Mouse (Mus musculus): ENCODE measurements at regions not wholly inside any gene's neighbourhood (a gene's known extent, or its start where the extent isn't known, plus 50 kb on each side); places are given as distances from the start of the nearest gene placed in this dataset.

DNA sequence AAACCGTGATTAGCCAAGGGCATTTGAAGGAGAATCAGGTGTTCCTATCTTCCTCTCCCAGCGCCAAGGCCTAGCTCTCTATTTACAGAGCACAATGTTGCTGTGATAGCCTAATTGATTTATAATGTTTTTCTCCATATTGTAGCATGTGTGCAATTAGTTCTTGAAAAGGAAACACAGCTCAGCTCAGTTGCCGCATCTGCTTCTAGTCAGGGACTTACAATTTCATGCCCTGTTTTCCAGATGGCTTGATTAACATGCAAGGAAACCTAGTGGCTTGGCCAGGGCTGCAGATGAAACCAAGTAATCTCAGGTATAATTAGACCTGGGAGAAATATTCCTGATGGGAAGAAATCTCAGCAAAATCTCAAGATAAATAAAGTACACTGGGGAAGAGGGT is 434.1 kb downstream of the Ets1 start:
- H3K36me3 ChIP-seq (ENCODE audit: control insufficient read depth, insufficient read depth, low read length) = no peaks in the 10 kb centered on the region
- no peak overlapping the region for H3K27ac ChIP-seq (ENCODE audit: insufficient read depth, low read depth, low read length)
- H3K4me1 ChIP-seq (ENCODE audit: control insufficient read depth, insufficient read depth, insufficient read length, low read length) = no peaks in the 10 kb centered on the region
- no peak overlapping the region for H3K4me3 ChIP-seq (ENCODE audit: low read depth, low read length)
- TF ChIP-seq POLR2A (IDR thresholded peaks at IDR 0.05; ENCODE audit: low read depth, low read length) (no peak), CTCF (IDR thresholded peaks at IDR 0.05; ENCODE audit: extremely low read depth, insufficient read length, insufficient replicate concordance, low read depth, low read length) (no peak)
- no peaks in the 10 kb centered on the region for H3K27me3 ChIP-seq (ENCODE audit: control insufficient read depth, insufficient read depth, low read length)
- WGBS = 46% methylated on average over 3 of the region's 3 CpGs

DNA sequence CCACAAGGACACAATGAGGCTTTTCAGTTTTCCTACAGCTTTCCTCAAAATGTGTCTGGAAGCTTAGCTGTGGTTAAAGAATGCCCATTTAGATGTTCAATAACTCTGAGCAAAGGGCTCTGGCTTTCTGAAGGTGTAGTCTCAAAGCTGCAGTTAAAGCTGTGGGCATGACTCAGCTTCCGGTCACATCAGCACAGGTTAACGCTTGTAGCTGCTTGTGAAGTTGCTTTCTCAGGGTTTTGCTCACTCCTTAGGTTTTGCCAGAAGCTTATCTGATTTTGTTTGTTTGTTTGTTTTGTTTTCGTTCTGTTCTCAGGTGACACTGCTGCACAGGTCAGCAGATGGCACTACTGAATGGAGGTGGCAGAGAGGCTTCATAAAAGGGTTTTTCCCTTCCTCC is 444.2 kb downstream of the Ets1 start:
- H3K36me3 ChIP-seq (ENCODE audit: control insufficient read depth, insufficient read depth, low read length) = no peaks in the 10 kb centered on the region
- H3K27ac ChIP-seq (ENCODE audit: insufficient read depth, low read depth, low read length) = no peak overlapping the region
- no peak overlapping the region for H3K4me3 ChIP-seq (ENCODE audit: low read depth, low read length)
- 49% methylated on average over 3 of the region's 3 CpGs for WGBS
- no peaks in the 10 kb centered on the region; the same call in 1 of the 2 replicates for H3K27me3 ChIP-seq (ENCODE audit: control insufficient read depth, insufficient read depth, low read length)
- no peak for TF ChIP-seq POLR2A (IDR thresholded peaks at IDR 0.05; ENCODE audit: low read depth, low read length)
- TF ChIP-seq CTCF (IDR thresholded peaks at IDR 0.05; ENCODE audit: extremely low read depth, insufficient read length, insufficient replicate concordance, low read depth, low read length) = no peak
- no peaks in the 10 kb centered on the region for H3K4me1 ChIP-seq (ENCODE audit: control insufficient read depth, insufficient read depth, insufficient read length, low read length)

DNA sequence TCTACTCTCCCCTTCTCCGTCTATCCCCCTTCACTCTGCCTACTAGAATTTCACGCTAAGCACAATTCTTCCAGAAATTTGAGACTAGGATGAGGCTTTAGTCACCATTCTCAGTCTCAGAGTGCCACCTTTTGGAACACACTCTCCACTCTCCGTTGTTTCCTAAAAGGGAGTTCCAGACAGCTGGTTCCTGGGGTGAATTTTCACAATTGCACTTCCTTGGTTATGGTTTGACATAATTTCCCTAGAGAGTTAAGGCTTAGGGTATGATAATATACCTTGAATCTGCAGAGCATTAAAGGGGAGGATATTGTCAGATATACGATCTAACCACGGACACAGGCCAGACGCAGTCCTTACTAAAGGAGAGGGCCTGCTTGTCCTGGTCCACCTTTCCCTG is 444.8 kb downstream of the Ets1 start:
- Histone ChIP-seq H3K36me3 (ENCODE audit: control insufficient read depth, insufficient read depth, low read length) (no peaks in the 10 kb centered on the region), H3K27me3 (ENCODE audit: control insufficient read depth, insufficient read depth, low read length) (no peaks in the 10 kb centered on the region; the same call in 1 of the 2 replicates), H3K4me1 (ENCODE audit: control insufficient read depth, insufficient read depth, insufficient read length, low read length) (no peaks in the 10 kb centered on the region), H3K4me3 (ENCODE audit: low read depth, low read length) (no peak overlapping the region), H3K27ac (ENCODE audit: insufficient read depth, low read depth, low read length) (no peak overlapping the region)
- 62% methylated on average over 6 of the region's 6 CpGs for WGBS
- TF ChIP-seq POLR2A (IDR thresholded peaks at IDR 0.05; ENCODE audit: low read depth, low read length) = no peak
- no peak for TF ChIP-seq CTCF (IDR thresholded peaks at IDR 0.05; ENCODE audit: extremely low read depth, insufficient read length, insufficient replicate concordance, low read depth, low read length)

DNA sequence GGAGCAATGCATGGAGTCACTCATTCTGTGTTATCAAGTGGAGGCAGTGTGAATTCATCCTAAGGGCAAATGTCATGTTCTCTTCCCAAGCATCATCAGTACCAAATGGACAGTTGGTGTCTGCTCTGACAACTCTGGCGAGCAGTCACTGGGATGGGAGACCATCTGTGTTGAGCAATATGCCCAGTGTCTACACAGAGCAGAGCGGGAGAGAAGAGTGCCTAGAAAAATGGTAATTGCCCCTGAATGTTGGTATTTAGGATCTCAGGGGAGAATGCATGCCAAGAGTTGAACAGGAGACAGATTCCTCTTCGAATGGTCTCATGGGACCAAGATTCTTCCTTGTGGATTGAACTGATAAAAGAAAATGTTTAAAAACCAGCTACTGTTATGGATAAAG is 454.0 kb downstream of the Ets1 start:
- no peak overlapping the region for H3K27ac ChIP-seq (ENCODE audit: insufficient read depth, low read depth, low read length)
- TF ChIP-seq CTCF (IDR thresholded peaks at IDR 0.05; ENCODE audit: extremely low read depth, insufficient read length, insufficient replicate concordance, low read depth, low read length) (no peak), POLR2A (IDR thresholded peaks at IDR 0.05; ENCODE audit: low read depth, low read length) (no peak)
- H3K4me1 ChIP-seq (ENCODE audit: control insufficient read depth, insufficient read depth, insufficient read length, low read length) = no peaks in the 10 kb centered on the region
- no peaks in the 10 kb centered on the region for H3K36me3 ChIP-seq (ENCODE audit: control insufficient read depth, insufficient read depth, low read length)
- H3K4me3 ChIP-seq (ENCODE audit: low read depth, low read length) = no peak overlapping the region
- WGBS = 74% methylated on average over 3 of the region's 3 CpGs
- no peaks in the 10 kb centered on the region for H3K27me3 ChIP-seq (ENCODE audit: control insufficient read depth, insufficient read depth, low read length)

DNA sequence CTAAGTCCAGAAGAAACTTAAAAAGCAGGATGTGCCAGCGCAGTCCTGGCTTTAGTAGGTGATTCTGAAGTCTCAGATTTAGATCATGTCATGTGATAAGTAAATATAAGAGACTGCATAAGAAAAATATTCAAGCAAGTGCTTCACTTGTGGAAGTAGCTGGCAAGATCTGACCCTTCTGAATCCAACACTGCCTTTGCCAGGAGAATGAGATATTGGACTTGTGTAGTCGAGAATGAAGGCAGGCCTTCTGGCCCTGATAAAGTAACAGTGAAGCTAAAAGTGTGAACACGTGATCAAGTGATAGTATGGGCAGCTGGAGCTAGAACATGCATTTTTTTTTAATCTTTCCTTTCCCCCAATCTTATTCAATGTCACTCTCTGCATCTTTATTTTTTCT is 455.6 kb downstream of the Ets1 start:
- no peak for TF ChIP-seq POLR2A (IDR thresholded peaks at IDR 0.05; ENCODE audit: low read depth, low read length)
- TF ChIP-seq CTCF (IDR thresholded peaks at IDR 0.05; ENCODE audit: extremely low read depth, insufficient read length, insufficient replicate concordance, low read depth, low read length) = no peak
- WGBS = 59% methylated on average over 3 of the region's 3 CpGs

DNA sequence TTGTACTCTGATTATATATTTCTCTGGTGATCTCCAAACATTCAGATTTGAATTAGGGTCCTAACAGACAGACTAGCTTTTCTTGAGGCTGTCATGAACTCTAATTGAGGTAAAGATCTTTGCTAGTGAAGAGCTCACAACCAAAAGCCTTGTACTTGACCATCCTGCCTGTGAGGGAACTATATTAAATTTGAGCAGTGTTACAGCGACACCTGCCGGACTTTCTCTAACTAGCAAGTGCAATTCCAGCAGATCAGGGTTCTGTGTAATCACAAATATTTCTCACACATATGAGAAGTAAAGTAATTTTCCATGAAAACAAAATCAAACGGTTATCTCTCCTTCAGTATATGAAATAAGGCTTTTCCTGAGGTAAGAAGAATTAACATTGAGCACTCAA is 459.6 kb downstream of the Ets1 start:
- Histone ChIP-seq H3K27me3 (ENCODE audit: control insufficient read depth, insufficient read depth, low read length) (no peaks in the 10 kb centered on the region), H3K27ac (ENCODE audit: insufficient read depth, low read depth, low read length) (no peak overlapping the region), H3K4me3 (ENCODE audit: low read depth, low read length) (no peak overlapping the region), H3K36me3 (ENCODE audit: control insufficient read depth, insufficient read depth, low read length) (no peaks in the 10 kb centered on the region), H3K4me1 (ENCODE audit: control insufficient read depth, insufficient read depth, insufficient read length, low read length) (no peaks in the 10 kb centered on the region)
- TF ChIP-seq POLR2A (IDR thresholded peaks at IDR 0.05; ENCODE audit: low read depth, low read length) (no peak), CTCF (IDR thresholded peaks at IDR 0.05; ENCODE audit: extremely low read depth, insufficient read length, insufficient replicate concordance, low read depth, low read length) (no peak)
- under 1% methylated on average over 3 of the region's 3 CpGs for WGBS

More for the DNA sequence above, 455.6 kb downstream of the Ets1 start:
- Histone ChIP-seq H3K36me3 (ENCODE audit: control insufficient read depth, insufficient read depth, low read length) (no peaks in the 10 kb centered on the region), H3K27ac (ENCODE audit: insufficient read depth, low read depth, low read length) (no peak overlapping the region), H3K4me1 (ENCODE audit: control insufficient read depth, insufficient read depth, insufficient read length, low read length) (no peaks in the 10 kb centered on the region), H3K4me3 (ENCODE audit: low read depth, low read length) (no peak overlapping the region), H3K27me3 (ENCODE audit: control insufficient read depth, insufficient read depth, low read length) (no peaks in the 10 kb centered on the region)

DNA sequence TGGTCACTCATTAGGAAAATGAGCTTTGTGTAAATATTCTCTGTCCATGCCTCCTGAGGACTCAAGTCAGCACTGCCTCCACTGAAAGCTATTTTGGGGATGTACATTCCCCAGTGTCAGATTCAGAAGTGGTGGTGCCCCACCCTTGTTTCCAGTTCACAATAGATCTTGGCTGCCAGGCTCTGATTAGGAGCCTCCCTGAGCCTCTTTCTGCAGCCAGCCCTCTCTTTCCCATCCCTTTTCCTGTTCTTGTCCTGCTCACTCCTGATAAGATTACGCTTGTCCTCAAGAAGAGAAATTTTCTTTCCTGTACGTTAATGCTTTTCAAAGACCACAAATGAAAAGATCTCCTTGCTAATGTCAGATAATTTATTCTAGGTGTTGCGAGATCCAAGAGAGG is 465.2 kb downstream of the Ets1 start:
- Histone ChIP-seq H3K36me3 (ENCODE audit: control insufficient read depth, insufficient read depth, low read length) (no peaks in the 10 kb centered on the region), H3K27ac (ENCODE audit: insufficient read depth, low read depth, low read length) (no peak overlapping the region), H3K4me3 (ENCODE audit: low read depth, low read length) (no peak overlapping the region), H3K27me3 (ENCODE audit: control insufficient read depth, insufficient read depth, low read length) (no peaks in the 10 kb centered on the region; the same call in 1 of the 2 replicates), H3K4me1 (ENCODE audit: control insufficient read depth, insufficient read depth, insufficient read length, low read length) (no peaks in the 10 kb centered on the region)
- TF ChIP-seq POLR2A (IDR thresholded peaks at IDR 0.05; ENCODE audit: low read depth, low read length) = no peak
- no peak for TF ChIP-seq CTCF (IDR thresholded peaks at IDR 0.05; ENCODE audit: extremely low read depth, insufficient read length, insufficient replicate concordance, low read depth, low read length)
- 70% methylated on average over 3 of the region's 3 CpGs for WGBS
